Mouse (Mus musculus) lung, adult 2 months (tissue): ENCODE results near the gene Gm26897.

ENCODE experiments used
- CTCF ChIP-seq: fragments of 200-500 bp; IDR thresholded peaks from 2 replicates; pipeline ENCODE4 v1.5.1; 2011; ENCODE audit warnings: mild to moderate bottlenecking, low read length, control low read depth; ENCODE audit not compliant: insufficient read depth
- POLR2A ChIP-seq: fragments of 200-500 bp; IDR thresholded peaks from 2 replicates; pipeline ENCODE4 v1.6.1; 2011; ENCODE audit warnings: low read depth, mild to moderate bottlenecking, control low read depth, low read length, borderline replicate concordance; ENCODE audit errors: extremely low read depth

- TF ChIP-seq POLR2A (no peak), CTCF (no peak)
These were observed 8.4 kb upstream of the Gm26897 start for GRCm38 (mm10) chr5:111725195-111725920.
